Mouse (Mus musculus) retina, postnatal 7 days (tissue): ENCODE data around the gene Crocc.

Source experiments
- DNase-seq: peaks from one replicate; pipeline ENCODE4 v3.0.0-alpha.2; 2012; ENCODE audit warnings: low read depth, low spot score

The Crocc gene

GRCm38 (mm10) chr4:141060426-141061301, at the start of gene Crocc:
Gene Crocc (minus strand): TSS chr4:141060550.
- peak; percentile 99 for DNase-seq

GRCm38 (mm10) chr4:141108196-141108732, 47.9 kb upstream of the Crocc start:
- no peak for DNase-seq

DNA sequence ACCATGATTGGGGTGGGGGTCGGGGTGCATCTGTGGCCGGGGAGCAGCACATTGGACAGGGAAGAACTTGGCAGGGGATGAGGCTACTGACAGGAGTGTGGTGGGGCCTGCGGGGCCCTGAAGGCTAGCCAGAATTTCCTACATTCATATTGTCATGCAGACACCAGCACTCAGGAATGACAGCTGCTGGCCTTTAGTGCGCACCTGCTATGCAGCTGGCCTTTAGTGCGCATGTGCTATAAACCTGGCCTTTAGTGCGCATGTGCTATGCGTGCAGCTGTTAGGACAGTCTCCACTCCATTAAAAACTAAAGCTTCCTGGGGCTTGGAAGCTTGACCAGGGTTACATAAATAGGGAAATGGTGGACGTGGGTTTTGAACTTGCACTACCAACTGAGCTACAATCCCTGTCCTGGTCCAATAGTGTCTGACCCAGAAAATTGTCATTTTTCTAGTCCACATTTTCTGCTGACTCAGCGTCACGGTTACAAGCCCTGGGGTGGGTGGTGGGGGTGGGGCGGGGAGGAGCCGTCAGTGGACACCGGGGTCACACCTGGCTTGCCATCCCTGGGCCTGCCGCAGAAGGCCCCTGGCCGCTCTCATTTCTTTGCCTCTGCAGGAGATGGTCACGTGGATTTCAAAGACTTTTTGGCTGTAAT, 46.3 kb upstream of the Crocc start:
- no peak for DNase-seq

- peak; percentile 49 for DNase-seq
Observed at GRCm38 (mm10) chr4:141101855-141102254, 41.5 kb upstream of the Crocc start.

- no peak for DNase-seq
Observed at GRCm38 (mm10) chr4:141101291-141101690, 40.9 kb upstream of the Crocc start.

GRCm38 (mm10) chr4:141099956-141100355, 39.6 kb upstream of the Crocc start:
- DNase-seq = no peak

DNA sequence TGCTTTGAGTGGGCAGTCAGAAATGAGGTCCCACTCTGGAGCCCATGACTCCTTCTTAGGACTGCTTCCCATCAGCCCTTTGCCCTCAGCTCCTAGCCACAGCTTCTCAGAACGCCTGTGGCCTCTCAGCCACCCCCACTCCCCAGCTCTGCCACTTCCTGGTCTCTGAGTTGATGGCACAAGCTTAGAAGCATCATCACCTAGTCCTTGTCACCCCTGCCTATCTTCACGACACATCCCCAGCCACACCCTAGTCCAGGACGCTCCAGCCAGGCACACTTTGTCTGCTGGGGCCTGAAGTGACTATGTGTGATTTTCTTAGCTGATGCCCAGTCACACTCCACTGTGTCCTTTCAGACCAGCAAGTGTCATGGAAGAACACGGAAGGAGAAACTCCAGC, 38.6 kb upstream of the Crocc start:
- no peak for DNase-seq

GRCm38 (mm10) chr4:141096710-141097109, 36.4 kb upstream of the Crocc start:
- DNase-seq = no peak

DNA sequence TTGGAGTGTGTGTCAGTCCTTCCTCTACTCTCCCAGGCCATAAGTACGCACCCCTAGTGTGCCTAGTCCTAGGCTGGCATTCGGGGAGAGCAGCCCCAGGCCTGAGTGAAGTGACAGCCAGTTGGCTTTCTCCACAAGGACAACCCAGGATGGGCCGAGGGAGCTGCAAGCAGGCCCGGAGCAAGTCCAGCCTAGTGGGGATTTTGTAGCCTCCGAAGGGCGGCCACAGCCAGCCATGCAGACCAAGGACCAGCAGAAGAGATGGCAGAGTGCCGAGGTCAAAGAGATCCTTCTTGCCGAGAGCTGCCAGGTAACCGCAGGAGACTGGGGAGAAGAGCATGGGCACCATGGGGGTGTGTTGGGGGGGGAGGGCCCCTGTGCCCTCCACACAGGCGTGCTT, 34.7 kb upstream of the Crocc start:
- no peak for DNase-seq

GRCm38 (mm10) chr4:141088714-141089113, 28.4 kb upstream of the Crocc start:
- DNase-seq = no peak

DNA sequence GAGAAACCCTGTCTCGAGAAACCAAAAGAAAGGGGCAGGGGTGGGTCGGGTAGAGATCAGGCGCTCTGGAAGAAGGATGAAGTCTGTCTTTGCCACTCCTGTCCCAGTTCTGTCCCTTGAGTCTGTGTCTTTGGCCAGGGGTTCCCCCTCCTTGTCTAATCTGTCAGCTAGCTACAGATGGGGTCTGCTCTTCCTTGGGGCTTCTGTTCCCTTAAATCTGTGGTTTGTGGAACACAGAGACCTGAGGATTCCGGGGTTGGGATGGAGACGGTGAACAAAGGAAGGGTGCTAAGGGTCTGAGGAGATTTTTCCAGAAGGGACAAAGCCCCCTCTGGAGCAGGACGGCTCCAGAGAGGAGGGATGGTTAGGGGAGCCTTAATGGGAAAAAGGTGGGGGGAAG, 27.7 kb upstream of the Crocc start, which contains the start of gene Spata21:
TSS of gene Spata21 (plus strand) at position 301 of the 400 bp plus-strand sequence.
- DNase-seq = no peak

DNA sequence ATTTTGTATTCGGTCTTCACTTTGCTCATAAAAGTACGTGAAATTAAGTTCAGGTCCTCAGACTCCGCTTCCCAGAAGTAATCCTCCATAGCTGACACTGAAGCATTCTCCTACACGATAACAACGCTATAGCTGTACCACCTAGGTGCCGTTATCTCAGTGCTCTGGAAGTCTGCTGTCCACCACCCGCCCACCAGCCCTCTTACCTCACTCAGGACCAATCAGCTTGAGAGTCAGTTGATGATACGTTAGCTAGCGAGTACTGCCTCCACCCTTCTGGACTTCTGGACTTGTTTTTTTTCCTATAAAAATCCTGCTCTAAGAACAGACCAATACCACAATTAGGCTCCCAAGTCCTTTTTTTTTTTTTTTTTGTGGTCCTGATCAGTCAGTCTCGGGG, 26.5 kb upstream of the Crocc start:
- no peak for DNase-seq

- no peak for DNase-seq
Observed at GRCm38 (mm10) chr4:141078510-141079137, 18.3 kb upstream of the Crocc start.

DNA sequence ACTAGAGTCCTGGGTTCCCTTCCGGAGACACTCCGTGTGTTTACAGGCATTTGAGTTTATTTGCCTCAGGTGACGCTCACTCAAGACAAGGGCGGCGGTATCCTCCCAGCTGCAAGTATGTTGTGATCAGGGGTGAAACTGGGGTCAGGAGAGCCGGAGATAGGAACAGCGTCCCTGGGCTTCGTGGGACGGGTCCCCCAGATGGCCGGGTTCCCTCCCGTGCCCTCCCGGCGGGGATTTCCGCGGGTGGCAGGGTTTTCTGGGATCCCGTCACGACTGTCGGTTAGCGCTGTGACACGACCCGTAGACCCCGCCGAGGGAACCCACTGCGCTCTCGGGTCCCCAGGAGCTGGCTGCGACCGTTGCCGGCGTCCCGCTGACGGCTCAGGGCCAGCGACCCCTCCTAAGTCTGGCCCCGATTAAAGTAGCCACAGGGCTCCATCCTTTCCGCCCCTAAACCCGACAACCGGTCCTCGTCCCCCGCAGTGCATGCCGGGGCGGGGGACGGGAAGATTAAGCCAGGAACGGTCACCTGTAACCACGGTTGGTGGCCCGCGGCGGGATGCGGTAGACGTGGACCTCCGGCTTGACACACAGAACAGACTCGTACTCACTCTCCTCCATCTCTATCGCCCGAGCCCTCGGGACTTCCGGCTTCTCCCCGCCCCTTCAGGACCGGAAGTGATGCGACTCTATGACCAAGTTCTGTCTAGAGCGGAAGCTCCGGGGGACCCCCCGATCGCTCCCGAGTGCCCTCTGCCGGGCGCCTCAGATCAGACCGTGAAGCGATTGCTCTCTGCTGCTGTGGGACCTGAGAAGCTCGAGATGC, 17.5 kb upstream of the Crocc start, which contains the start of gene Necap2:
TSS of gene Necap2 (minus strand) at position 677 of the 829 bp plus-strand sequence.
- peak; percentile 96 for DNase-seq

GRCm38 (mm10) chr4:141076761-141077506, 16.6 kb upstream of the Crocc start:
- no peak for DNase-seq

- no peak for DNase-seq
Observed at GRCm38 (mm10) chr4:141074109-141074508, 13.8 kb upstream of the Crocc start.

DNA sequence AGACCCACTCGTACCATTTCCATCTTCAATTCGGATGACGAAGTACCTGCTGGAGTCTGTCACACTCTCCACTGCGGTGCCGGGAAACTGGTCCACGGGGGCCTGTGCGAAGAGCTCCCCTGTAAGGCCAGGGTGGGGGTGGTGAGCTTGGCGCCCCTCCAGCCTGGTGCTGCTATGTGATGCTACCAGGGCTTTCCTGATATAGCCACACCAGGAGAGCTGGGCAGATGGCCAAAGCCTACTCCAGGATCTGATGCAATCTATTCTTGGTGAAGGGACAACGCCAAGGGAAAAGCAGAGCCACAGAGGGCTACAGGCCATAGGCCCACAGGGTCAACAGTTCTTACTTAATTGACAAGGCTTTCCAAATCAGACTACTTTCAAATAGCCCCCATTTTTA, 13.3 kb upstream of the Crocc start:
- no peak for DNase-seq

- no peak for DNase-seq
Observed at GRCm38 (mm10) chr4:141072502-141072901, 12.2 kb upstream of the Crocc start.

GRCm38 (mm10) chr4:141069731-141070130, 9.4 kb upstream of the Crocc start:
- DNase-seq = peak; percentile 65

DNA sequence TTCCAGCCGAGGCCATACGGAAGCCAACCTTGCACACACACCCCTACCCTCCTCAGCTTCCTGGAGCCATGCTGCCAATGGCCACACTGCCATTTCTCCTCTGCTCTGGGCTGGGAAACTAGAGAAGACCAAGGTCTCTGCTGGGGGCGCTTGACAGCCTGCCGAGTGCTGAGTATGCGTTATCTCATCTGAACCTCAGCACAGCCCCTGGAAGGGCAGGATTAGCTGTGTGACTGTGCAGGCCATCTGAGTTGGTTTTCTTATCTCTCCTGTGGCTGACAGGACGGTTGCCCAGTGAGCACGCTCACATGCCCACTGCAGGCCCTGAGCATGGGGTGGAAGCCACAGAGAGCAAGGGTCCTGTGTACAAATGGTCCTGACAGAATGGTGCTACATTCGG, 8.3 kb upstream of the Crocc start:
- DNase-seq = no peak
